Comparison of ENCODE assay signal across 10 mouse cellular contexts in genomic region chr10:62739961-62740737, GRCm38 (mm10). TPM values are rescaled to one million over a fixed set of nuclear protein-coding genes. Genes with fewer than 3 reads are reported as not detected.
A peak's percentile ranks its signal among the peaks of the same experiment; 100 is the strongest.
DNase-seq lines count a peak whose midpoint lies in the region; ATAC-seq and TF ChIP-seq lines count a peak whose summit lies in the region.
"Had no signal": no experiment of that assay in that cellular context is flagged by ENCODE, and none has a peak within 500 bp of the region (broad histone marks: within the 10 kb centered on the region; RNA-seq: fewer than 3 reads in every experiment).

No protein-coding gene starts in this region.

- no peaks in the 10 kb centered on the region for H3K4me1 ChIP-seq in liver, adult 2 months (ENCODE audit: control insufficient read depth, insufficient read depth, low read length)
- H3K4me1 ChIP-seq in liver, embryonic 12.5 days, result no peaks in the 10 kb centered on the region
- H3K4me1 ChIP-seq in heart, embryonic 15.5 days (replicated peaks), result 0 out of 2 replicates have a peak, but pooled peaks cover 4% of the 10 kb centered on the region
- no peaks in the 10 kb centered on the region for H3K4me1 ChIP-seq in midbrain, postnatal 0 days (ENCODE audit: insufficient read depth, low read length)
- H3K4me1 ChIP-seq: lung, embryonic 15.5 days had no signal

- H3K4me3 ChIP-seq in liver, adult 2 months (ENCODE audit: insufficient read depth, low read depth, low read length), result no peak overlapping the region
- no peak overlapping the region for H3K4me3 ChIP-seq in liver, embryonic 12.5 days
- H3K4me3 ChIP-seq in heart, embryonic 15.5 days, result no peak overlapping the region
- H3K4me3 ChIP-seq in midbrain, postnatal 0 days (ENCODE audit: low read depth, low read length), result no peak overlapping the region
- H3K4me3 ChIP-seq: lung, embryonic 15.5 days had no signal

- peak; percentile 5 for DNase-seq in liver, adult 2 months (ENCODE audit: extremely low read depth, low read depth, low spot score)
- peak; percentile 65 for DNase-seq in cerebellum, adult 11-12 months
- peak; percentile 73 for DNase-seq in midbrain, postnatal 0 days (ENCODE audit: low spot score)
- no peak for DNase-seq in kidney, adult 18-20 months
- DNase-seq in adrenal gland, adult 8-10 months, result no peak
- no peak for DNase-seq in adrenal gland, postnatal 4 days (ENCODE audit: low spot score in 2 of 2)
- DNase-seq: kidney, postnatal 14 days had no signal

- no peak overlapping the region for H3K9ac ChIP-seq in liver, adult 2 months (ENCODE audit: low read depth, low read length)
- no peak overlapping the region for H3K9ac ChIP-seq in liver, embryonic 12.5 days
- H3K9ac ChIP-seq in heart, embryonic 15.5 days, result no peak overlapping the region
- H3K9ac ChIP-seq in midbrain, postnatal 0 days (replicated peaks; ENCODE audit: low read length, poor library complexity, severe bottlenecking), result no peak overlapping the region
- H3K9ac ChIP-seq: lung, embryonic 15.5 days had no signal

- no peaks in the 10 kb centered on the region for H3K79me2 ChIP-seq in liver, adult 2 months (ENCODE audit: control insufficient read depth, insufficient read depth, low read length)

- no peaks in the 10 kb centered on the region for H3K9me3 ChIP-seq in liver, embryonic 12.5 days (replicated peaks)
- no peaks in the 10 kb centered on the region for H3K9me3 ChIP-seq in heart, embryonic 15.5 days (replicated peaks)
- no peaks in the 10 kb centered on the region for H3K9me3 ChIP-seq in midbrain, postnatal 0 days (ENCODE audit: low read length)
- H3K9me3 ChIP-seq: lung, embryonic 15.5 days had no signal

- H3K36me3 ChIP-seq in liver, adult 2 months (ENCODE audit: control insufficient read depth, insufficient read depth, low read length), result peaks cover 33% of the 10 kb centered on the region
- peaks cover 43% of the 10 kb centered on the region for H3K36me3 ChIP-seq in liver, embryonic 12.5 days
- peaks cover 28% of the 10 kb centered on the region for H3K36me3 ChIP-seq in heart, embryonic 15.5 days
- H3K36me3 ChIP-seq in midbrain, postnatal 0 days (ENCODE audit: insufficient read depth, low read length), result peaks cover 14% of the 10 kb centered on the region

- 81% methylated on average over 4 of the region's 4 CpGs for WGBS in liver, adult 2 months
- 70% methylated on average over 4 of the region's 4 CpGs for WGBS in liver, embryonic 12.5 days (ENCODE audit: insufficient replicate concordance)
- 50% methylated on average over 4 of the region's 4 CpGs for WGBS in heart, embryonic 15.5 days
- WGBS in midbrain, postnatal 0 days, result 59% methylated on average over 4 of the region's 4 CpGs

- H3K27me3 ChIP-seq in liver, adult 2 months (ENCODE audit: control insufficient read depth, insufficient read depth, low read length), result no peaks in the 10 kb centered on the region
- no peaks in the 10 kb centered on the region for H3K27me3 ChIP-seq in liver, embryonic 12.5 days (replicated peaks)
- no peaks in the 10 kb centered on the region for H3K27me3 ChIP-seq in heart, embryonic 15.5 days
- no peaks in the 10 kb centered on the region for H3K27me3 ChIP-seq in midbrain, postnatal 0 days (ENCODE audit: insufficient read depth, low read length)
- H3K27me3 ChIP-seq: lung, embryonic 15.5 days had no signal

- H3K27ac ChIP-seq in liver, adult 2 months (replicated peaks; ENCODE audit: insufficient read depth, low read depth, low read length), result no peak overlapping the region
- H3K27ac ChIP-seq in liver, embryonic 12.5 days, result no peak overlapping the region
- peak overlapping the region; percentile 51 for H3K27ac ChIP-seq in heart, embryonic 15.5 days
- no peak overlapping the region for H3K27ac ChIP-seq in midbrain, postnatal 0 days (ENCODE audit: low read depth, low read length)
- H3K27ac ChIP-seq: lung, embryonic 15.5 days had no signal

- ATAC-seq in liver, embryonic 12.5 days, result no peak
- no peak; the same call in 1 of the 2 replicates for ATAC-seq in heart, embryonic 15.5 days (replicated peaks; ENCODE audit: insufficient number of reproducible peaks, insufficient read depth, low FRiP score, low read depth)
- 0 out of 2 replicates have a peak, but pooled peaks have one; percentile 23 for ATAC-seq in midbrain, postnatal 0 days (ENCODE audit: low FRiP score)

- no peak for TF ChIP-seq CTCF in liver, adult 2 months (IDR thresholded peaks at IDR 0.05; ENCODE audit: low read depth, low read length)
- no peak for TF ChIP-seq CTCF in midbrain, postnatal 0 days (IDR thresholded peaks at IDR 0.05)

- TF ChIP-seq POLR2A in liver, adult 2 months (IDR thresholded peaks at IDR 0.05; ENCODE audit: extremely low read depth, insufficient read depth, low read length), result no peak

- no peak overlapping the region for H3K4me2 ChIP-seq in liver, embryonic 12.5 days
- no peak overlapping the region for H3K4me2 ChIP-seq in heart, embryonic 15.5 days
- no peak overlapping the region for H3K4me2 ChIP-seq in midbrain, postnatal 0 days (ENCODE audit: low read depth, low read length, poor library complexity, severe bottlenecking)
- H3K4me2 ChIP-seq: lung, embryonic 15.5 days had no signal

RNA-seq across cellular contexts. Expression of gene Stox1, which starts 14.2 kb away (rescaled TPM):
- 0.18 and 0.20 TPM in 2 replicates for total RNA-seq in liver, adult 2 months (2014; rRNA removed)
- polyA plus RNA-seq in liver, adult 2 months (2012; rRNA removed), result 0.04 and 0.06 TPM in 2 replicates
- 0.30 and 0.57 TPM in 2 replicates for polyA plus RNA-seq in liver, embryonic 12.5 days (2016; fragmentation: Nextera tagmentation; extraction: Ambion mirVana)
- polyA plus RNA-seq in heart, embryonic 15.5 days (2015; fragmentation: Nextera tagmentation; extraction: Ambion mirVana), result 1.3 and 1.4 TPM in 2 replicates
- total RNA-seq in midbrain, postnatal 0 days (2014; rRNA removed), result 6.7 TPM in 2 replicates
- polyA plus RNA-seq in midbrain, postnatal 0 days (2015; fragmentation: Nextera tagmentation; extraction: Ambion mirVana), result 6.2 and 6.3 TPM in 2 replicates
- 1 to 10 TPM in 2 of 4 experiments, under 1 TPM in 2; 0.66 to 1.2 (median 0.99) TPM for total RNA-seq in adrenal gland, adult 8-10 months (2022)
- total RNA-seq in adrenal gland, postnatal 4 days (2021), result 1 to 10 TPM; 1.2 to 1.9 TPM

RNA-seq across cellular contexts. Expression of gene Ccar1, which starts 51.9 kb away (rescaled TPM):
- 23.0 and 28.3 TPM in 2 replicates for total RNA-seq in liver, adult 2 months (2014; rRNA removed)
- polyA plus RNA-seq in liver, adult 2 months (2012; rRNA removed), result 21.3 and 30.1 TPM in 2 replicates
- polyA plus RNA-seq in liver, embryonic 12.5 days (2016; fragmentation: Nextera tagmentation; extraction: Ambion mirVana), result 76.2 and 78.7 TPM in 2 replicates
- 75.9 and 84.1 TPM in 2 replicates for polyA plus RNA-seq in heart, embryonic 15.5 days (2015; fragmentation: Nextera tagmentation; extraction: Ambion mirVana)
- total RNA-seq in midbrain, postnatal 0 days (2014; rRNA removed), result 49.9 and 70.8 TPM in 2 replicates
- 69.6 and 78.5 TPM in 2 replicates for polyA plus RNA-seq in midbrain, postnatal 0 days (2015; fragmentation: Nextera tagmentation; extraction: Ambion mirVana)
- 10 to 100 TPM; 47.1 to 78.2 (median 61.6) TPM for total RNA-seq in adrenal gland, adult 8-10 months (2022)
- total RNA-seq in adrenal gland, postnatal 4 days (2021), result 10 to 100 TPM; 89.8 to 93.2 TPM

Comparison
In these comparisons a context has a peak if more than half of its experiments do, and no peak if none do; other contexts are left out.
1. DNase-seq: peak in liver, adult 2 months (single experiment), cerebellum, adult 11-12 months (single experiment) and midbrain, postnatal 0 days (single experiment); none in kidney, adult 18-20 months (single experiment), adrenal gland, adult 8-10 months (single experiment) and adrenal gland, postnatal 4 days (0 of 2).